In genomic region chr8:110664202-110664896, GRCm38 (mm10) we compare ENCODE assay signal across 7 mouse cellular contexts. TPM values are rescaled to one million over a fixed set of nuclear protein-coding genes. Genes with fewer than 3 reads are reported as not detected.
DNase-seq lines count a peak whose midpoint lies in the region; ATAC-seq lines count a peak whose summit lies in the region.

No protein-coding gene starts in this region.

- no peak overlapping the region for H3K4me2 ChIP-seq in hindbrain, embryonic 14.5 days (replicated peaks)

- peaks cover 31% of the 10 kb centered on the region for H3K36me3 ChIP-seq in forebrain, embryonic 10.5 days (replicated peaks)
- H3K36me3 ChIP-seq in hindbrain, embryonic 14.5 days (replicated peaks; ENCODE audit: control insufficient read depth, insufficient read depth), result peaks cover 13% of the 10 kb centered on the region

- H3K9me3 ChIP-seq in forebrain, embryonic 10.5 days, result no peaks in the 10 kb centered on the region
- no peaks in the 10 kb centered on the region for H3K9me3 ChIP-seq in hindbrain, embryonic 14.5 days (ENCODE audit: control insufficient read depth, low read length)

- WGBS in forebrain, embryonic 10.5 days, result 88% methylated on average over 7 of the region's 7 CpGs
- WGBS in hindbrain, embryonic 14.5 days, result 31% methylated on average over 7 of the region's 7 CpGs

- peaks cover 20% of the 10 kb centered on the region for H3K4me1 ChIP-seq in forebrain, embryonic 10.5 days
- H3K4me1 ChIP-seq in hindbrain, embryonic 14.5 days (replicated peaks; ENCODE audit: control insufficient read depth, insufficient read depth, low read length), result peaks cover 23% of the 10 kb centered on the region

- no peak overlapping the region for H3K9ac ChIP-seq in hindbrain, embryonic 14.5 days

- peak; percentile 87 for ATAC-seq in hindbrain, embryonic 14.5 days (ENCODE audit: low FRiP score)
- no peak for ATAC-seq in erythroblast, adult 5-6 weeks (replicated peaks; ENCODE audit: low FRiP score, poor library complexity, severe bottlenecking)
- ATAC-seq in erythroid progenitor cell, adult 5-6 weeks (replicated peaks; ENCODE audit: low FRiP score, poor library complexity, severe bottlenecking), result no peak

- no peak overlapping the region for H3K4me3 ChIP-seq in forebrain, embryonic 10.5 days
- no peak overlapping the region for H3K4me3 ChIP-seq in hindbrain, embryonic 14.5 days (replicated peaks; ENCODE audit: low read length)

- peak overlapping the region; percentile 67 for H3K27ac ChIP-seq in forebrain, embryonic 10.5 days
- peak overlapping the region; percentile 84 for H3K27ac ChIP-seq in hindbrain, embryonic 14.5 days

- DNase-seq in Muller cell, postnatal 12 days (ENCODE audit: inconsistent ontology term), result peak; percentile 80
- DNase-seq in adrenal gland, postnatal 36 days, result peak; percentile 60 to 64
- no peak for DNase-seq in forebrain, embryonic 10.5 days (ENCODE audit: extremely low spot score, low spot score)
- DNase-seq in hindbrain, embryonic 14.5 days (ENCODE audit: low spot score), result peak; percentile 61
- DNase-seq in left cerebral cortex, postnatal 36 days (ENCODE audit: low spot score in 2 of 2), result peak; percentile 59 to 66

- intact Hi-C loops in left cerebral cortex, postnatal 36 days (cut with DNase I), result loop anchor here (5.0 kb wide), 1 partner anchor 58 kb away; the partner anchor contains the start of gene Mtss1l

- H3K27me3 ChIP-seq in forebrain, embryonic 10.5 days (ENCODE audit: poor library complexity, severe bottlenecking), result no peaks in the 10 kb centered on the region
- H3K27me3 ChIP-seq in hindbrain, embryonic 14.5 days (ENCODE audit: control insufficient read depth, insufficient read depth, low read length), result no peaks in the 10 kb centered on the region

RNA-seq across cellular contexts. Expression of gene Vac14, which starts 46.0 kb away (rescaled TPM):
- total RNA-seq in adrenal gland, postnatal 36 days (2021), result 10 to 100 TPM; 27.3 to 30.3 TPM
- 27.7 and 29.9 TPM in 2 replicates for polyA plus RNA-seq in forebrain, embryonic 10.5 days (2016; fragmentation: Nextera tagmentation; extraction: Ambion mirVana)
- 32.8 and 34.8 TPM in 2 replicates for polyA plus RNA-seq in hindbrain, embryonic 14.5 days (2014; fragmentation: Nextera tagmentation; extraction: Ambion mirVana)
- total RNA-seq in left cerebral cortex, postnatal 36 days (2021), result 10 to 100 TPM; 23.6 to 24.1 TPM
- total RNA-seq in erythroblast, adult 5-6 weeks (2015; ENCODE audit: low replicate concordance), result 6.1 and 10.9 TPM in 2 replicates
- 4.2 and 5.5 TPM in 2 replicates for total RNA-seq in erythroblast, adult 5-6 weeks (2017; ENCODE audit: low replicate concordance)
- 12.6 and 24.3 TPM in 2 replicates for total RNA-seq in erythroid progenitor cell, adult 5-6 weeks (2015; ENCODE audit: low replicate concordance)
- total RNA-seq in erythroid progenitor cell, adult 5-6 weeks (2017; ENCODE audit: low replicate concordance), result 8.6 and 12.6 TPM in 2 replicates

RNA-seq across cellular contexts. Expression of gene Mtss1l, which starts 56.9 kb away (rescaled TPM):
- total RNA-seq in adrenal gland, postnatal 36 days (2021), result 10 to 100 TPM; 20.8 to 23.1 TPM
- 5.4 and 5.6 TPM in 2 replicates for polyA plus RNA-seq in forebrain, embryonic 10.5 days (2016; fragmentation: Nextera tagmentation; extraction: Ambion mirVana)
- polyA plus RNA-seq in hindbrain, embryonic 14.5 days (2014; fragmentation: Nextera tagmentation; extraction: Ambion mirVana), result 32.9 and 36.3 TPM in 2 replicates
- 100 to 1,000 TPM; 196 to 205 TPM for total RNA-seq in left cerebral cortex, postnatal 36 days (2021)
- not detected in 2 replicates for total RNA-seq in erythroblast, adult 5-6 weeks (2015; ENCODE audit: low replicate concordance)
- 0.26 TPM in 1 of 2 replicates, not detected in the other for total RNA-seq in erythroblast, adult 5-6 weeks (2017; ENCODE audit: low replicate concordance)
- total RNA-seq in erythroid progenitor cell, adult 5-6 weeks (2015; ENCODE audit: low replicate concordance), result not detected in 2 replicates
- not detected in 2 replicates for total RNA-seq in erythroid progenitor cell, adult 5-6 weeks (2017; ENCODE audit: low replicate concordance)

Comparison
In these comparisons a context has a peak if more than half of its experiments do, and no peak if none do; other contexts are left out.
1. RNA of gene Mtss1l, which starts 56.9 kb away (total RNA-seq): 196 to 205 TPM in left cerebral cortex, postnatal 36 days and 20.8 to 23.1 TPM in adrenal gland, postnatal 36 days; 0.26 TPM in erythroblast, adult 5-6 weeks and not detected in erythroid progenitor cell, adult 5-6 weeks; every median in the first group is over 10 times any median in the second.